Mouse (Mus musculus): ENCODE data around the gene 9030612E09Rik. TPM values are rescaled to one million over a fixed set of nuclear protein-coding genes. Genes with fewer than 3 reads are reported as not detected.

9030612E09Rik gene
- total and polyA plus RNA-seq, 2 experiments from 2014 or later: 0.11 to 1.1 TPM

GRCm38 (mm10) chr10:43172554-43172953, 1.9 kb upstream of the 9030612E09Rik start:
- H3K9ac ChIP-seq (replicated peaks; ENCODE audit: low read depth, low read length): peak overlapping the region; percentile 59
- no peaks in the 10 kb centered on the region for H3K36me3 ChIP-seq (replicated peaks; ENCODE audit: control insufficient read depth, insufficient read depth, low read length)
- 14% methylated on average over 8 of the region's 8 CpGs for WGBS
- 0 out of 2 replicates have a peak, but pooled peaks cover 4% of the 10 kb centered on the region for H3K27me3 ChIP-seq (ENCODE audit: control insufficient read depth, insufficient read depth, low read length)
- no peak for DNase-seq (ENCODE audit: low spot score)
- H3K4me2 ChIP-seq (ENCODE audit: low read depth, low read length): peak overlapping the region; percentile 98
- H3K4me1 ChIP-seq (ENCODE audit: control insufficient read depth, insufficient read depth): no peaks in the 10 kb centered on the region
- peak overlapping the region; percentile 6; the same call in 1 of the 2 replicates for H3K27ac ChIP-seq (ENCODE audit: low read depth)
- H3K9me3 ChIP-seq (replicated peaks; ENCODE audit: control insufficient read depth, low read length): no peaks in the 10 kb centered on the region
- no peak for TF ChIP-seq EP300 (IDR thresholded peaks at IDR 0.05; ENCODE audit: low read depth)
- TF ChIP-seq CTCF (IDR thresholded peaks at IDR 0.05; ENCODE audit: low read depth): no peak
- H3K4me3 ChIP-seq (ENCODE audit: low read depth, low read length): peak overlapping the region; percentile 75
- no peak for ATAC-seq (ENCODE audit: insufficient read depth, low read depth)

DNA sequence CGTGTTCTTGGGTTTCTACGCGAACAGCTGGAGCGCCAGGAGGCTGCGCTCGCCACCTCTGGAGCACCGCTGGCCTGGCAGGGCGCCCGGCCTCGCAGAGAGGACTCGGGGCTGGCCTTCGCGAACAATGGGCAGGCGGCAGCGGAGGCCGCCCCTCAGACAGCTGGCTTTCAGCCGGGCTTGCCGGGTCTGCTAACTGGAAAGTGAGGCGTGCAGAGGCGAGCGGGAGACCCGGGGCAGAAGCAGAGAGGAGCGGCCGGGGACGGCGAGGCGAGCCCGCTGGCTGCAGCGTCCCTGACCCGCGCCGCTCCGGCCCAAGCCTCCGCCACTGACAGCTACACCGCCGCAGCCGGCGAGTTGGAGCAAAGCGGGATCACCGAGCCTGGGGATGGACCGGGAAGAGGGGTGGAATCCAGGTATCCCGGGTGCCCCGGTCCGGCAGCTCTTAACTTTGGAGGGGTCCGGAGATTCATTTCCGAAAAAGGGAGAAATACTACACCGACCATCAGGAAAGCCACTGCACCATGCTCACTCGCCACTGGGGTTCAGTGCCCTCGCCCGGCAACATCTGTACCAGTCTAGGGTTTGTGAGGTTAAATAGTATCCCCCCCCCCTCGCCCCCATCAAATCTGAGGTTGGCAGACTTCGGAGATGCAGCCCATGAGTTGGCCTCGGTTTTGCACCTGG, 1.2 kb upstream of the 9030612E09Rik start:
- no peaks in the 10 kb centered on the region for H3K4me1 ChIP-seq (ENCODE audit: control insufficient read depth, insufficient read depth)
- H3K4me2 ChIP-seq (ENCODE audit: low read depth, low read length): peak overlapping the region; percentile 98
- H3K27ac ChIP-seq (ENCODE audit: low read depth): peak overlapping the region; percentile 73
- no peak for TF ChIP-seq CTCF (IDR thresholded peaks at IDR 0.05; ENCODE audit: low read depth)
- TF ChIP-seq EP300 (IDR thresholded peaks at IDR 0.05; ENCODE audit: low read depth): 0 out of 2 replicates have a peak, but pooled peaks have one; percentile 42
- H3K27me3 ChIP-seq (ENCODE audit: control insufficient read depth, insufficient read depth, low read length): 0 out of 2 replicates have a peak, but pooled peaks cover 4% of the 10 kb centered on the region
- no peaks in the 10 kb centered on the region for H3K36me3 ChIP-seq (replicated peaks; ENCODE audit: control insufficient read depth, insufficient read depth, low read length)
- peak; percentile 68 for DNase-seq (ENCODE audit: low spot score)
- peak overlapping the region; percentile 59 for H3K9ac ChIP-seq (replicated peaks; ENCODE audit: low read depth, low read length)
- H3K9me3 ChIP-seq (replicated peaks; ENCODE audit: control insufficient read depth, low read length): no peaks in the 10 kb centered on the region
- peak; percentile 47 for ATAC-seq (ENCODE audit: insufficient read depth, low read depth)
- peak overlapping the region; percentile 75 for H3K4me3 ChIP-seq (ENCODE audit: low read depth, low read length)
- under 1% methylated on average over 49 of the region's 53 CpGs for WGBS

GRCm38 (mm10) chr10:43173828-43174325, 627 bp upstream of the 9030612E09Rik start:
- under 1% methylated on average over 30 of the region's 38 CpGs for WGBS
- H3K9ac ChIP-seq (replicated peaks; ENCODE audit: low read depth, low read length): peak overlapping the region; percentile 59
- DNase-seq (ENCODE audit: low spot score) (no peak), ATAC-seq (ENCODE audit: insufficient read depth, low read depth) (peak; percentile 28)
- peak overlapping the region; percentile 98 for H3K4me2 ChIP-seq (ENCODE audit: low read depth, low read length)
- no peaks in the 10 kb centered on the region for H3K36me3 ChIP-seq (replicated peaks; ENCODE audit: control insufficient read depth, insufficient read depth, low read length)
- no peaks in the 10 kb centered on the region for H3K4me1 ChIP-seq (ENCODE audit: control insufficient read depth, insufficient read depth)
- H3K4me3 ChIP-seq (ENCODE audit: low read depth, low read length): peak overlapping the region; percentile 75
- 0 out of 2 replicates have a peak, but pooled peaks cover 4% of the 10 kb centered on the region for H3K27me3 ChIP-seq (ENCODE audit: control insufficient read depth, insufficient read depth, low read length)
- no peak for TF ChIP-seq CTCF (IDR thresholded peaks at IDR 0.05; ENCODE audit: low read depth)
- TF ChIP-seq EP300 (IDR thresholded peaks at IDR 0.05; ENCODE audit: low read depth): no peak
- H3K27ac ChIP-seq (ENCODE audit: low read depth): peak overlapping the region; percentile 73
- H3K9me3 ChIP-seq (replicated peaks; ENCODE audit: control insufficient read depth, low read length): no peaks in the 10 kb centered on the region

GRCm38 (mm10) chr10:43175156-43175601, 675 bp downstream of the 9030612E09Rik start:
- 0 out of 2 replicates have a peak, but pooled peaks have one; percentile 3 for ATAC-seq (ENCODE audit: insufficient read depth, low read depth)
- Histone ChIP-seq H3K9me3 (replicated peaks; ENCODE audit: control insufficient read depth, low read length) (no peaks in the 10 kb centered on the region), H3K27ac (ENCODE audit: low read depth) (peak overlapping the region; percentile 73; the same call in 1 of the 2 replicates), H3K4me1 (ENCODE audit: control insufficient read depth, insufficient read depth) (no peaks in the 10 kb centered on the region), H3K27me3 (ENCODE audit: control insufficient read depth, insufficient read depth, low read length) (0 out of 2 replicates have a peak, but pooled peaks cover 4% of the 10 kb centered on the region), H3K9ac (replicated peaks; ENCODE audit: low read depth, low read length) (peak overlapping the region; percentile 59), H3K36me3 (replicated peaks; ENCODE audit: control insufficient read depth, insufficient read depth, low read length) (no peaks in the 10 kb centered on the region), H3K4me3 (ENCODE audit: low read depth, low read length) (peak overlapping the region; percentile 75), H3K4me2 (ENCODE audit: low read depth, low read length) (peak overlapping the region; percentile 98)
- DNase-seq (ENCODE audit: low spot score): no peak
- WGBS: 7% methylated on average over 18 of the region's 18 CpGs
- TF ChIP-seq EP300 (IDR thresholded peaks at IDR 0.05; ENCODE audit: low read depth): no peak
- TF ChIP-seq CTCF (IDR thresholded peaks at IDR 0.05; ENCODE audit: low read depth): no peak

GRCm38 (mm10) chr10:43180313-43180912, 5.9 kb downstream of the 9030612E09Rik start:
- 24% methylated on average over 5 of the region's 5 CpGs for WGBS
- no peak overlapping the region for H3K9ac ChIP-seq (replicated peaks; ENCODE audit: low read depth, low read length)
- no peak for DNase-seq (ENCODE audit: low spot score)
- no peaks in the 10 kb centered on the region for H3K9me3 ChIP-seq (replicated peaks; ENCODE audit: control insufficient read depth, low read length)
- no peak for TF ChIP-seq CTCF (IDR thresholded peaks at IDR 0.05; ENCODE audit: low read depth)
- no peak for TF ChIP-seq EP300 (IDR thresholded peaks at IDR 0.05; ENCODE audit: low read depth)
- peaks cover 9% of the 10 kb centered on the region; the same call in 1 of the 2 replicates for H3K4me1 ChIP-seq (ENCODE audit: control insufficient read depth, insufficient read depth)
- H3K4me3 ChIP-seq (ENCODE audit: low read depth, low read length): no peak overlapping the region
- no peaks in the 10 kb centered on the region for H3K36me3 ChIP-seq (replicated peaks; ENCODE audit: control insufficient read depth, insufficient read depth, low read length)
- H3K27ac ChIP-seq (ENCODE audit: low read depth): no peak overlapping the region
- no peak overlapping the region for H3K4me2 ChIP-seq (ENCODE audit: low read depth, low read length)
- no peak for ATAC-seq (ENCODE audit: insufficient read depth, low read depth)
- H3K27me3 ChIP-seq (ENCODE audit: control insufficient read depth, insufficient read depth, low read length): 0 out of 2 replicates have a peak, but pooled peaks cover 4% of the 10 kb centered on the region
